Mouse (Mus musculus): ENCODE results near the gene Nisch. TPM values are rescaled to one million over a fixed set of nuclear protein-coding genes. Genes with fewer than 3 reads are reported as not detected.

Gene Nisch
- polyA plus RNA-seq (2014; fragmentation: Nextera tagmentation; extraction: Ambion mirVana) = 304 and 309 TPM in 2 replicates

DNA sequence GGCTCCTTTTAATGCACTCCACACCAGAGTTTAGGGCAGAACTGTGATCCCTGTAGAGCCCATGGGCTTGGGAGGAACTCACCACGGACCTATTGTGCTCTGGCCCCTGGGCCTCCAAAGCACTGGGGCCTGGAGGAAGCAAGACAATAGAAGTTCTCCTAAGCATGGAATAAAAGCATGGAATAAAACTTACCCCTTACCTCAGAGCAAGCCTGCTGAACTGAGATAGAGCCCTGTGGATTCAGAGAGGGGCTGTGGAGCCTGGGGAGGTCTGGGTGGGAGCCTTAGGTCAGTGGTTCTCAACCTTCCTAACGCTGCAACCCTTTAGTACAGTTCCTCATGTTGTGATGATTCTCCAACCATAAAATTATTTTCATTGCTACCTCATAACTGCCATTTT is at the start of gene Nisch:
Nisch (minus strand) TSS at position 101 of the 400 bp plus-strand sequence.
- no peaks in the 10 kb centered on the region for H3K36me3 ChIP-seq (replicated peaks; ENCODE audit: control insufficient read depth, insufficient read depth)
- H3K27ac ChIP-seq = 0 out of 2 replicates have a peak within 1 kb of the TSS, but pooled peaks have one; percentile 11
- WGBS = 61% methylated on average over 2 of the region's 2 CpGs
- ATAC-seq (ENCODE audit: low FRiP score) (no peak), DNase-seq (ENCODE audit: low spot score) (no peak)
- H3K4me1 ChIP-seq (replicated peaks; ENCODE audit: control insufficient read depth, insufficient read depth, low read length) = peaks cover 14% of the 10 kb centered on the region
- no peak within 1 kb of the TSS for H3K4me3 ChIP-seq (replicated peaks; ENCODE audit: low read length)
- no peaks in the 10 kb centered on the region for H3K27me3 ChIP-seq (ENCODE audit: control insufficient read depth, insufficient read depth, low read length)
- 0 out of 2 replicates have a peak within 1 kb of the TSS, but pooled peaks have one; percentile 6 for H3K4me2 ChIP-seq (replicated peaks)
- peak within 1 kb of the TSS; percentile 37; the same call in 1 of the 2 replicates for H3K9ac ChIP-seq
- H3K9me3 ChIP-seq (ENCODE audit: control insufficient read depth, low read length) = no peaks in the 10 kb centered on the region

DNA sequence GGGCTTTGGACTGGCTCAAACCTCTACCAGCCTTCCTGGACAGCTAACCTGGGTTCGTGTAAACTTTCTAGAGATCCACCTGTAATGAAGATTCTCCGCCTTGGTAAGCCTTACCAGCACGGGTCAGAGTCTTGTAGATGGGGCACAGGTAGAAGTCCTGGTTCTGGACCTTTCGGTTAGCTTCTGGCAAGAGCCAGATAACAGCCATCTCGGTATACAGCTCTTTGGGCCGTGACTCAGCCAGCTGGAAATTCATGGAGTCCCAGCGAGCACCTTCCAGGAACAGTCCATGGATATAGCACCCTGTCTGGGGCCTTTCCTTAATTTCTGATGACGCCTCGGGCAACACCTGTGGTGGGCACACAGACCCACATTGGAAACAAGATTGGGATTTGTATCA is 44.2 kb upstream of the Nisch start:
- WGBS = 95% methylated on average over 9 of the region's 9 CpGs
- no peak overlapping the region for H3K27ac ChIP-seq
- peaks cover 64% of the 10 kb centered on the region for H3K36me3 ChIP-seq (replicated peaks; ENCODE audit: control insufficient read depth, insufficient read depth)
- no peaks in the 10 kb centered on the region for H3K4me1 ChIP-seq (replicated peaks; ENCODE audit: control insufficient read depth, insufficient read depth, low read length)
- no peak overlapping the region for H3K4me3 ChIP-seq (replicated peaks; ENCODE audit: low read length)
- H3K4me2 ChIP-seq (replicated peaks) = no peak overlapping the region
- H3K27me3 ChIP-seq (ENCODE audit: control insufficient read depth, insufficient read depth, low read length) = no peaks in the 10 kb centered on the region
- ATAC-seq (ENCODE audit: low FRiP score) (no peak), DNase-seq (ENCODE audit: low spot score) (no peak)
- no peaks in the 10 kb centered on the region for H3K9me3 ChIP-seq (ENCODE audit: control insufficient read depth, low read length)
- no peak overlapping the region for H3K9ac ChIP-seq

DNA sequence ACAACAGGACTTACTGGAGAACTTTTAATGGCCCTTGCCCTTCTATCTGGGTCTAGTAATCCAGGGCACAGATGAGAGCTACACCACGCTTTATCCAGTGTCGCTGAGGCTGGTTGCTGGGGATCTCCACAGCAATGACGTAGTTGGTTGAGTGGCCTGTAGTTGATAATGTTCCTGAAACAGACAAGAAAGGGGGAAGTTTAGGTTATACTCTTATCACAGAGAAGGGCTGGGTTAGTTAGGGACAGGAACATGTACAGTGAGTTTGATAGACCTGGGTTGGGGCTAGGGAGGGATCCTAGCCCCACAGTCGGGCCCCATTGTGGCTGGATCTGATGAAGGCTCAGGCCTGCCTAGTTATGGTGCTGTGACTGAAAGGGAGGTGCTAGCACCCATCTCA is 43.6 kb upstream of the Nisch start:
- Histone ChIP-seq H3K27ac (no peak overlapping the region), H3K36me3 (replicated peaks; ENCODE audit: control insufficient read depth, insufficient read depth) (peaks cover 69% of the 10 kb centered on the region), H3K27me3 (ENCODE audit: control insufficient read depth, insufficient read depth, low read length) (no peaks in the 10 kb centered on the region), H3K4me1 (replicated peaks; ENCODE audit: control insufficient read depth, insufficient read depth, low read length) (no peaks in the 10 kb centered on the region), H3K4me2 (replicated peaks) (no peak overlapping the region), H3K9ac (no peak overlapping the region), H3K9me3 (ENCODE audit: control insufficient read depth, low read length) (no peaks in the 10 kb centered on the region), H3K4me3 (replicated peaks; ENCODE audit: low read length) (no peak overlapping the region)
- 91% methylated on average over 4 of the region's 4 CpGs for WGBS
- DNase-seq (ENCODE audit: low spot score) = no peak
- ATAC-seq (ENCODE audit: low FRiP score) = no peak

DNA sequence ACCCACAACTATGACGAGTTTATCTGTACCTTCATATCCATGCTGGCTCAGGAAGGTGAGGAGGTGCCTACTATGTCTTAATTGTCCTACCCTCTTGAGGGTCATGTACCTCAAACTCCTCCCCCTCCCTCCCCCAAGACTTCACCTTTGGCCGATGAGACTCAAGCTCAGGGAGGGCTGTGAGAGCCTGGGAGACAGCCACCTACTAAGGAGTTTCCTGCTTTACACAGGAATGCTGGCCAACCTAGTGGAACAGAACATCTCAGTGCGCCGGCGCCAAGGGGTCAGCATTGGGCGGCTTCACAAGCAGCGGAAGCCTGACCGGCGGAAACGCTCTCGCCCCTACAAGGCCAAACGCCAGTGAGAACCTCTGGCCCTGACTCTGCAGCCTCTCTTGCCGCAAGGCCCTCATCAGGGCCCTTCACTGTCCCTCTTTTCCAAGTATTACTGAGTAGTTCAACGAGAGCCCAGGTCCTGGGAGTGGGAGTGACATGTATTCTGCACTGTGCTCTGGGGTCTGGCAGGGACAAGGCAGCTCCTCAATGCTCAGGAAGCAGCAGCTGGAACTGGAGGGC is 41.8 kb upstream of the Nisch start:
- H3K27me3 ChIP-seq (ENCODE audit: control insufficient read depth, insufficient read depth, low read length) = no peaks in the 10 kb centered on the region
- no peak overlapping the region for H3K4me3 ChIP-seq (replicated peaks; ENCODE audit: low read length)
- 98% methylated on average over 14 of the region's 14 CpGs for WGBS
- H3K27ac ChIP-seq = no peak overlapping the region
- DNase-seq (ENCODE audit: low spot score) = no peak
- H3K36me3 ChIP-seq (replicated peaks; ENCODE audit: control insufficient read depth, insufficient read depth) = peaks cover 87% of the 10 kb centered on the region
- no peak for ATAC-seq (ENCODE audit: low FRiP score)
- H3K9ac ChIP-seq = no peak overlapping the region
- H3K4me2 ChIP-seq (replicated peaks) = no peak overlapping the region
- no peaks in the 10 kb centered on the region for H3K9me3 ChIP-seq (ENCODE audit: control insufficient read depth, low read length)
- no peaks in the 10 kb centered on the region for H3K4me1 ChIP-seq (replicated peaks; ENCODE audit: control insufficient read depth, insufficient read depth, low read length)

DNA sequence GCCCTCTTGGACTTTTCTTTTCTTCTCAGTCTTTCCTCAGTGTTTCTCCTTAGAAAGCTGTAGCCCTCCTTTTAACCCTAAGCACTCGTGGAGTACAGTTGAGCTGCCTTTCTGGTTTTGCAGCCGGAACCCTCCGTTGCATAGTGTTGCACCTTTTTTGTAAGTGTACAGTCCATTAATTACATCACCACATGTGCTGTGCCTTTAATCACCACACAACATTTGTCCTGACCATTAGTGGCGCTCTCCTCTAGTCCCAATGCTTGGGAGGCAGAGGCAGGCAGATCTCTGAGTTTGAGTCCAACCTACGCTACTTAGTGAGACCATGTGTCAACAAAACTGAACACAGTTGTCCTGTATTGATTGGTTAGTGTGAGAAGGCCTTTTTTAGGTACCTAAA is 35.3 kb upstream of the Nisch start:
- H3K27ac ChIP-seq = no peak overlapping the region
- no peak for DNase-seq (ENCODE audit: low spot score)
- H3K4me1 ChIP-seq (replicated peaks; ENCODE audit: control insufficient read depth, insufficient read depth, low read length) = peaks cover 10% of the 10 kb centered on the region
- H3K9ac ChIP-seq = peak overlapping the region; percentile 94
- no peaks in the 10 kb centered on the region for H3K9me3 ChIP-seq (ENCODE audit: control insufficient read depth, low read length)
- H3K27me3 ChIP-seq (ENCODE audit: control insufficient read depth, insufficient read depth, low read length) = no peaks in the 10 kb centered on the region
- ATAC-seq (ENCODE audit: low FRiP score) = no peak
- 91% methylated on average over 5 of the region's 5 CpGs for WGBS
- peak overlapping the region; percentile 86 for H3K4me3 ChIP-seq (replicated peaks; ENCODE audit: low read length)
- peak overlapping the region; percentile 72 for H3K4me2 ChIP-seq (replicated peaks)
- peaks cover 46% of the 10 kb centered on the region for H3K36me3 ChIP-seq (replicated peaks; ENCODE audit: control insufficient read depth, insufficient read depth)

DNA sequence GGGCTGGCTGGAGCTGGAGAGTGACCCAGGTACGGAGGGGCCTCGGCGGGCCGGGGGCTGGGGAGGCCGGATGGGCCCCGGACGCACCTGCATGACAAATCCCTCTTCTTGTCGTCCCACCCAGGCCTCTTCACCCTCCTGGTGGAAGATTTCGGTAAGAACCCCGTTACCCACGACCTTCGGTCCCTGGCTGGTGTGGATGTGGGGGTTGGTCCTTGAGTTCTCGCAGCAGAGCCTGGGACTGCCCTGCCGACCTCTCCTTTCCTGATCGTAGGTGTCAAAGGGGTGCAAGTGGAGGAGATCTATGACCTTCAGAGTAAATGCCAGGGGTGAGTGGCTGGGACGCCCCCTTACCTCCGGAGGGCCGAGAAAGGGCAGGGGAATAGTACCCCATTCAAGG is 34.9 kb upstream of the Nisch start:
- peak overlapping the region; percentile 95 for H3K27ac ChIP-seq
- peak overlapping the region; percentile 72 for H3K4me2 ChIP-seq (replicated peaks)
- H3K27me3 ChIP-seq (ENCODE audit: control insufficient read depth, insufficient read depth, low read length) = no peaks in the 10 kb centered on the region
- peaks cover 41% of the 10 kb centered on the region for H3K36me3 ChIP-seq (replicated peaks; ENCODE audit: control insufficient read depth, insufficient read depth)
- ATAC-seq (ENCODE audit: low FRiP score) (no peak), DNase-seq (ENCODE audit: low spot score) (no peak)
- peaks cover 10% of the 10 kb centered on the region for H3K4me1 ChIP-seq (replicated peaks; ENCODE audit: control insufficient read depth, insufficient read depth, low read length)
- peak overlapping the region; percentile 86 for H3K4me3 ChIP-seq (replicated peaks; ENCODE audit: low read length)
- 3% methylated on average over 18 of the region's 18 CpGs for WGBS
- H3K9me3 ChIP-seq (ENCODE audit: control insufficient read depth, low read length) = no peaks in the 10 kb centered on the region
- peak overlapping the region; percentile 94 for H3K9ac ChIP-seq

DNA sequence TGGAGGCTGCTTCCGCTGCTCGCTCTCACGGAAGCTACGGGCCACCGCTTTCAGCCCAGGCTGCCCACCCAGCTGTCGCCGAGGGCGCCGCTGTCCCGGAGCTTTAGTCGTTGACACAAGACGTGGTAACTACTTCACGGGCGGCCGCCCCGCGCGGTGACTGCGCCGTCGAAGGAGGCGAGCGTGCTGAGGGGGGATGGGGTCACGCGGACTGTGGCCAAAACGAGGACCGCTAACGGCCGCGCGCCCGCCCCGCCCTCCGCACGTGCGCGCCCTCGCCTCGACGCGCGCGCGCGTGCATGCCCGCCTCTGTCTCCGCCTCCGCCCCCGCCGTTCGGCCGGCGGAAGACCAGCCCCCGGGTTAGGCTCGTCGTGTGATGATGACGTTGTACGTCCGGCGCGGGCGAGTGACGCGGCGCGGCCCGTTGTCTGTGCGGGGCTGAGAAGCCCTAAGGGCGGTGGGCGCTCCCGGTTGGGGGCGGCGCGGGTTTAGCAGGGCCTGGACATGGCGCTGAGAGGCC is 34.4 kb upstream of the Nisch start, which contains the start of the genes Phf7 and Bap1:
Phf7 (minus strand) TSS at position 234 of the 521 bp plus-strand sequence.
Bap1 (plus strand) TSS at position 367 of the 521 bp plus-strand sequence.
- WGBS = under 1% methylated on average over 75 of the region's 75 CpGs
- ATAC-seq (ENCODE audit: low FRiP score) = peak; percentile 93
- peak within 1 kb of the TSS; percentile 86 for H3K4me3 ChIP-seq (replicated peaks; ENCODE audit: low read length)
- peak within 1 kb of the TSS; percentile 94 for H3K9ac ChIP-seq
- H3K9me3 ChIP-seq (ENCODE audit: control insufficient read depth, low read length) = no peaks in the 10 kb centered on the region
- H3K4me1 ChIP-seq (replicated peaks; ENCODE audit: control insufficient read depth, insufficient read depth, low read length) = peaks cover 10% of the 10 kb centered on the region
- no peaks in the 10 kb centered on the region for H3K27me3 ChIP-seq (ENCODE audit: control insufficient read depth, insufficient read depth, low read length)
- H3K27ac ChIP-seq = peak within 1 kb of the TSS; percentile 95
- DNase-seq (ENCODE audit: low spot score) = peak; percentile 99
- peaks cover 36% of the 10 kb centered on the region for H3K36me3 ChIP-seq (replicated peaks; ENCODE audit: control insufficient read depth, insufficient read depth)
- peak within 1 kb of the TSS; percentile 72 for H3K4me2 ChIP-seq (replicated peaks)

DNA sequence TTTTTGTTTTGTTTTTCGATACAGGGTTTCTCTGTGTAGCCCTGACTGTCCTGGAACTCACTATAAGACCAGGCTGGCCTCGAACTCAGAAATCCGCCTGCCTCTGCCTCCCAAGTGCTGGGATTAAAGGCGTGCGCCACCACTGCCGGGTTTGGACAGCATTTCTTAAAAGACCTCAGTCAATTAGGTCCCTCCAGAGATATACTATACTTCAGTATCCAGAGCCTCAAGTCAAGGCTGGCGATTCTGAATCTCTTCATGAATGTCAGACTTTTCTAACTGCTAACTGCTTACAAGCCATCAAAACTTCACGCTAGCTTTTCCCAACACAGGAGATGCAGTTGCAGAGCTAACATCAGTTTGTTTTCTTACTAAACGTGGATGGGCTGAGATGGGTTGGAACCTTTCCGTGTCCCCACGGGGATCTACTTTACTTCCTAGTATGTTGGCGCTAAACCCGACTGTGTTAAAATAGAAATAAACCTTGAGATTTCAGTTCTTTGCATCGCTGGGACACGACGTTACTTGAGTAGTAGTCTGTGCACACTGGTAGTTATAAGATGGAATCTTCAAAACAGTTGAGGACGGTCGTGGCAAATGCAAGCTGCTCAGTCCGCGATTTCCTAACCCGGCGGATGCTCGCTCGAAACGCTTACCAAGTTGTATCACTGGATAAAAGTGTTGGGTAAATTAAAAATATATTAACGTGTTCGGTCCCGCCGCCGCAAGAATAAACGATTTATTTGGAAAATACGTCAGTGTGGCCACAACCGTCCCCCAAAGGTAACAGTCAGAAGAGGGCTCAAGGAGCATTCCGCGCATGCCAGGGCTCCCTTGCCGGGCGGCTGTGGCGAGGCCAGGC is 33.7 kb upstream of the Nisch start:
- no peaks in the 10 kb centered on the region for H3K9me3 ChIP-seq (ENCODE audit: control insufficient read depth, low read length)
- peak overlapping the region; percentile 95 for H3K27ac ChIP-seq
- H3K4me3 ChIP-seq (replicated peaks; ENCODE audit: low read length) = peak overlapping the region; percentile 86
- DNase-seq (ENCODE audit: low spot score) = no peak
- no peaks in the 10 kb centered on the region for H3K27me3 ChIP-seq (ENCODE audit: control insufficient read depth, insufficient read depth, low read length)
- peak; percentile 26 for ATAC-seq (ENCODE audit: low FRiP score)
- H3K4me2 ChIP-seq (replicated peaks) = peak overlapping the region; percentile 60
- 20% methylated on average over 38 of the region's 38 CpGs for WGBS
- H3K9ac ChIP-seq = peak overlapping the region; percentile 84
- H3K4me1 ChIP-seq (replicated peaks; ENCODE audit: control insufficient read depth, insufficient read depth, low read length) = peaks cover 10% of the 10 kb centered on the region
- H3K36me3 ChIP-seq (replicated peaks; ENCODE audit: control insufficient read depth, insufficient read depth) = peaks cover 29% of the 10 kb centered on the region

DNA sequence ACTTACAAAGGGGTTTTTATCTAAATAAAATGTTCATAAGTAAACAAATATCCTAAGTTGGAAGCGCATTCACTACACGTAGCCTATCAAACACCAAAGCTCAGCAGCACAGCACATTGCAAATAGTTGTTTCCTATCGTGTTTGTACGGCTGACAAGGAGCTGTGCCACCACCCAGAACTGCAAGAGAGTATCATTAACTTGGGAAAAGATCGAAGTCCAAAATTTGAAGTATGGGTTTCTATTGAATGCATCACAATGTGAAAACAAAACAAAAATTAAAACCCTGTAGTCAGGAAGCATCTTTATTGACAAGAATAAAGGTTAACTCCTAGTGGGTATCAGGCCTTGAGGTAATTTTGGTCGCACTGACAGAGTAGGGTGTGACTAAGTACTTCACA is 31.6 kb upstream of the Nisch start:
- H3K27ac ChIP-seq = no peak overlapping the region
- H3K27me3 ChIP-seq (ENCODE audit: control insufficient read depth, insufficient read depth, low read length) = no peaks in the 10 kb centered on the region
- DNase-seq (ENCODE audit: low spot score) = no peak
- H3K4me2 ChIP-seq (replicated peaks) = no peak overlapping the region
- H3K36me3 ChIP-seq (replicated peaks; ENCODE audit: control insufficient read depth, insufficient read depth) = peaks cover 9% of the 10 kb centered on the region
- 94% methylated on average over 6 of the region's 6 CpGs for WGBS
- H3K4me3 ChIP-seq (replicated peaks; ENCODE audit: low read length) = no peak overlapping the region
- H3K9ac ChIP-seq = no peak overlapping the region
- ATAC-seq (ENCODE audit: low FRiP score) = no peak
- H3K9me3 ChIP-seq (ENCODE audit: control insufficient read depth, low read length) = no peaks in the 10 kb centered on the region
- peaks cover 10% of the 10 kb centered on the region for H3K4me1 ChIP-seq (replicated peaks; ENCODE audit: control insufficient read depth, insufficient read depth, low read length)

Data from hindbrain, embryonic 14.5 days (tissue).